Mouse (Mus musculus): Measurements from ENCODE around the gene Wdr93. TPM values are rescaled to one million over a fixed set of nuclear protein-coding genes. Genes with fewer than 3 reads are reported as not detected.

Wdr93 gene
- total RNA-seq, 1 experiment from 2014 or later, result 2.1 TPM

GRCm38 (mm10) chr7:79802037-79802436, 59.1 kb downstream of the Wdr93 start:
- no peak for DNase-seq

- peak; percentile 77 for DNase-seq
Measured at GRCm38 (mm10) chr7:79803887-79804286, 60.9 kb downstream of the Wdr93 start.

- no peak for DNase-seq
Measured at GRCm38 (mm10) chr7:79808561-79808960, 65.6 kb downstream of the Wdr93 start.

GRCm38 (mm10) chr7:79810611-79811506, 67.9 kb downstream of the Wdr93 start, which contains the start of gene Mesp2:
Gene Mesp2, plus strand, starts transcription at chr7:79810727.
- peak; percentile 79 for DNase-seq

- no peak for DNase-seq
Measured at GRCm38 (mm10) chr7:79813409-79813808, 70.4 kb downstream of the Wdr93 start.

GRCm38 (mm10) chr7:79818321-79818720, 75.4 kb downstream of the Wdr93 start:
- DNase-seq, result no peak

- DNase-seq, result no peak
Measured at GRCm38 (mm10) chr7:79819515-79819914, 76.6 kb downstream of the Wdr93 start.

GRCm38 (mm10) chr7:79819996-79820395, 77.0 kb downstream of the Wdr93 start:
- DNase-seq, result no peak

- no peak for DNase-seq
Measured at GRCm38 (mm10) chr7:79822092-79822695, 79.2 kb downstream of the Wdr93 start.

- DNase-seq, result no peak
Measured at GRCm38 (mm10) chr7:79828341-79828740, 85.4 kb downstream of the Wdr93 start.

GRCm38 (mm10) chr7:79831145-79831544, 88.2 kb downstream of the Wdr93 start:
- DNase-seq, result no peak

GRCm38 (mm10) chr7:79831585-79831984, 88.6 kb downstream of the Wdr93 start:
- no peak for DNase-seq

GRCm38 (mm10) chr7:79832980-79833379, 90.0 kb downstream of the Wdr93 start:
- DNase-seq, result no peak

- no peak for DNase-seq
Measured at GRCm38 (mm10) chr7:79835196-79835595, 92.2 kb downstream of the Wdr93 start.

Other genes with a start within 250 kb of the Wdr93 start
- gene Rhcg, start 125.5 kb upstream of the Wdr93 start, total RNA-seq (2021), result 14.6 and 14.9 TPM in 2 replicates
- gene Ticrr, start 83.0 kb upstream of the Wdr93 start, total RNA-seq (2021), result 0.90 and 1.1 TPM in 2 replicates
- gene Kif7, start 27.4 kb upstream of the Wdr93 start, total RNA-seq (2021), result 4.5 and 4.6 TPM in 2 replicates
- gene Plin1, start 10.3 kb upstream of the Wdr93 start, total RNA-seq (2021), result 312 and 334 TPM in 2 replicates
- gene Pex11a, start within 50 bp of the Wdr93 start, total RNA-seq (2021), result 42.6 and 59.9 TPM in 2 replicates
- not detected in 2 replicates for gene Mesp1, start 50.6 kb downstream of the Wdr93 start, total RNA-seq (2021)
- gene Mesp2, start 67.6 kb downstream of the Wdr93 start, total RNA-seq (2021), result 0.30 TPM in 1 of 2 replicates, not detected in the other
- gene Anpep, start 117.9 kb downstream of the Wdr93 start, total RNA-seq (2021), result 4.1 and 6.0 TPM in 2 replicates
- 23.8 and 34.0 TPM in 2 replicates for gene Ap3s2, start 177.5 kb downstream of the Wdr93 start, total RNA-seq (2021)
- 16.1 and 23.5 TPM in 2 replicates for gene Arpin, start 192.2 kb downstream of the Wdr93 start, total RNA-seq (2021)